Mouse (Mus musculus) midbrain, embryonic 15.5 days (tissue): ENCODE measurements at regions not wholly inside any gene's neighbourhood (a gene's known extent, or its start where the extent isn't known, plus 50 kb on each side); places are given as distances from the start of the nearest gene placed in this dataset.

Experiments used
- ATAC-seq: fragments of 200-750 bp; cut with Nextera tagmentation; replicated peaks from 2 replicates; pipeline ENCODE4 v1.8.0; 2017; ENCODE audit warnings: moderate TSS enrichment
- H3K27ac ChIP-seq: fragments of 300-500 bp; sonication (generic); 2 replicates; pipeline ENCODE4 v1.5.1; 2015; ENCODE audit warnings: mild to moderate bottlenecking, inconsistent platforms
- H3K27me3 ChIP-seq: fragments of 300-500 bp; sonication (generic); replicated peaks from 2 replicates; pipeline ENCODE4 v1.6.1; 2015; ENCODE audit warnings: inconsistent platforms
- H3K36me3 ChIP-seq: fragments of 300-500 bp; sonication (generic); replicated peaks from 2 replicates; pipeline ENCODE4 v1.6.1; 2015; ENCODE audit warnings: inconsistent platforms
- H3K4me1 ChIP-seq: fragments of 300-500 bp; sonication (generic); 2 replicates; pipeline ENCODE4 v1.6.1; 2015; ENCODE audit warnings: inconsistent platforms
- H3K4me2 ChIP-seq: fragments of 300-500 bp; sonication (generic); 2 replicates; pipeline ENCODE4 v1.6.1; 2015; ENCODE audit warnings: inconsistent platforms, mild to moderate bottlenecking, moderate library complexity
- H3K4me3 ChIP-seq: fragments of 300-500 bp; sonication (generic); 2 replicates; pipeline ENCODE4 v1.5.1; 2015; ENCODE audit warnings: mild to moderate bottlenecking, inconsistent platforms
- H3K9ac ChIP-seq: fragments of 300-500 bp; sonication (generic); 2 replicates; pipeline ENCODE4 v1.6.1; 2015; ENCODE audit warnings: mild to moderate bottlenecking, inconsistent platforms
- H3K9me3 ChIP-seq: fragments of 300-500 bp; sonication (generic); 2 replicates; pipeline ENCODE4 v1.6.1; 2016; ENCODE audit warnings: inconsistent platforms
- WGBS: fragments of 180-500 bp; shearing (Covaris S2); methylation state at CpG from one replicate; pipeline ENCODE4 v1.1.7; 2015; ENCODE audit warnings: mixed read lengths; 5-methylcytosine and 5-hydroxymethylcytosine counted together

- Histone ChIP-seq H3K27me3 (no peaks in the 10 kb centered on the region), H3K4me2 (no peak overlapping the region), H3K27ac (no peak overlapping the region), H3K4me3 (no peak overlapping the region), H3K4me1 (peaks cover 2% of the 10 kb centered on the region; the same call in 1 of the 2 replicates), H3K9ac (no peak overlapping the region), H3K36me3 (no peaks in the 10 kb centered on the region), H3K9me3 (no peaks in the 10 kb centered on the region)
- ATAC-seq: peak; percentile 62; the same call in 1 of the 2 replicates
- 35% methylated on average over 3 of the region's 3 CpGs for WGBS
Observed at GRCm38 (mm10) chr1:138707913-138708312, 88.0 kb upstream of the Nek7 start.

- Histone ChIP-seq H3K9me3 (no peaks in the 10 kb centered on the region), H3K9ac (no peak overlapping the region), H3K4me1 (peaks cover 2% of the 10 kb centered on the region; the same call in 1 of the 2 replicates), H3K4me3 (no peak overlapping the region), H3K27ac (no peak overlapping the region), H3K4me2 (no peak overlapping the region), H3K36me3 (no peaks in the 10 kb centered on the region), H3K27me3 (no peaks in the 10 kb centered on the region)
- 70% methylated on average over 5 of the region's 5 CpGs for WGBS
- no peak for ATAC-seq
Observed at GRCm38 (mm10) chr1:138703291-138703690, 83.3 kb upstream of the Nek7 start.

GRCm38 (mm10) chr1:138689234-138689633, 69.3 kb upstream of the Nek7 start:
- 87% methylated on average over 6 of the region's 6 CpGs for WGBS
- Histone ChIP-seq H3K4me2 (no peak overlapping the region), H3K27me3 (no peaks in the 10 kb centered on the region), H3K9me3 (no peaks in the 10 kb centered on the region), H3K36me3 (no peaks in the 10 kb centered on the region), H3K4me3 (no peak overlapping the region), H3K9ac (no peak overlapping the region), H3K27ac (no peak overlapping the region), H3K4me1 (no peaks in the 10 kb centered on the region)
- no peak for ATAC-seq

- Histone ChIP-seq H3K4me3 (no peak overlapping the region), H3K9ac (no peak overlapping the region), H3K36me3 (no peaks in the 10 kb centered on the region), H3K4me2 (no peak overlapping the region), H3K4me1 (no peaks in the 10 kb centered on the region), H3K27me3 (no peaks in the 10 kb centered on the region), H3K27ac (no peak overlapping the region), H3K9me3 (no peaks in the 10 kb centered on the region)
- ATAC-seq: no peak
- 81% methylated on average over 5 of the region's 5 CpGs for WGBS
Observed at GRCm38 (mm10) chr1:138686746-138687145, 66.8 kb upstream of the Nek7 start.

- Histone ChIP-seq H3K4me1 (no peaks in the 10 kb centered on the region), H3K27me3 (no peaks in the 10 kb centered on the region), H3K36me3 (no peaks in the 10 kb centered on the region), H3K9ac (no peak overlapping the region), H3K27ac (no peak overlapping the region), H3K4me3 (no peak overlapping the region), H3K9me3 (no peaks in the 10 kb centered on the region), H3K4me2 (no peak overlapping the region)
- WGBS: 82% methylated on average over 10 of the region's 10 CpGs
- ATAC-seq: no peak
Observed at GRCm38 (mm10) chr1:138683711-138684110, 63.8 kb upstream of the Nek7 start.

- Histone ChIP-seq H3K27ac (no peak overlapping the region), H3K9ac (no peak overlapping the region), H3K4me1 (no peaks in the 10 kb centered on the region), H3K27me3 (no peaks in the 10 kb centered on the region), H3K9me3 (no peaks in the 10 kb centered on the region), H3K4me3 (no peak overlapping the region), H3K36me3 (no peaks in the 10 kb centered on the region), H3K4me2 (no peak overlapping the region)
- WGBS: 59% methylated on average over 4 of the region's 4 CpGs
- no peak for ATAC-seq
Observed at GRCm38 (mm10) chr1:138681970-138682369, 62.0 kb upstream of the Nek7 start.

- WGBS: 84% methylated on average over 4 of the region's 4 CpGs
- Histone ChIP-seq H3K9me3 (no peaks in the 10 kb centered on the region), H3K27me3 (no peaks in the 10 kb centered on the region), H3K9ac (no peak overlapping the region), H3K4me3 (no peak overlapping the region), H3K4me1 (no peaks in the 10 kb centered on the region), H3K27ac (no peak overlapping the region), H3K36me3 (no peaks in the 10 kb centered on the region), H3K4me2 (no peak overlapping the region)
- ATAC-seq: no peak
Observed at GRCm38 (mm10) chr1:138674199-138674598, 54.3 kb upstream of the Nek7 start.
